Mouse (Mus musculus) bone marrow, adult 2 months (tissue): Measurements from ENCODE around the gene Rex1bd.

Experiments
- CTCF ChIP-seq: fragments of 200-500 bp; IDR thresholded peaks from 2 replicates; pipeline ENCODE4 v1.5.1; 2011; ENCODE audit warnings: low read length, control low read depth; ENCODE audit not compliant: control insufficient read depth, insufficient read depth
- POLR2A ChIP-seq: fragments of 200-500 bp; IDR thresholded peaks from 2 replicates; pipeline ENCODE4 v1.6.1; 2011; ENCODE audit warnings: low read depth, mild to moderate bottlenecking, control low read depth, low read length, borderline replicate concordance; ENCODE audit not compliant: control insufficient read depth

GRCm38 (mm10) chr8:70546412-70546811 is 39.9 kb upstream of the Rex1bd start:
- TF ChIP-seq CTCF = no peak
- no peak for TF ChIP-seq POLR2A
